Mouse (Mus musculus): ENCODE measurements around the gene Gfy. TPM values are rescaled to one million over a fixed set of nuclear protein-coding genes. Genes with fewer than 3 reads are reported as not detected.
"Not testable (repeated sequence)": the region's sequence is repeated elsewhere in the genome, so short reads cannot be mapped to it uniquely, and the experiment has no call there.

Gfy gene
- total RNA-seq, 2 experiments from 2014 or later: not detected

GRCm38 (mm10) chr7:45167761-45168445, 11.5 kb downstream of the Gfy start:
- DNase-seq: no peak

GRCm38 (mm10) chr7:45166950-45167401, 12.4 kb downstream of the Gfy start:
- no peak for DNase-seq

- no peak for DNase-seq
Measured at GRCm38 (mm10) chr7:45165701-45166100, 13.7 kb downstream of the Gfy start.

GRCm38 (mm10) chr7:45164833-45165232, 14.5 kb downstream of the Gfy start:
- DNase-seq: peak in 1 of 2 experiments; percentile 38

- no peak for DNase-seq
Measured at GRCm38 (mm10) chr7:45163735-45164490, 15.5 kb downstream of the Gfy start, which contains the start of gene Slc17a7. Gene Slc17a7 (plus strand): TSS chr7:45163949.

- no peak for DNase-seq
Measured at GRCm38 (mm10) chr7:45162996-45163615, 16.3 kb downstream of the Gfy start.

- DNase-seq: no peak
Measured at GRCm38 (mm10) chr7:45162551-45162950, 16.8 kb downstream of the Gfy start.

GRCm38 (mm10) chr7:45161612-45162473, 17.5 kb downstream of the Gfy start:
- peak; percentile 89 to 95 for DNase-seq

- no peak for DNase-seq
Measured at GRCm38 (mm10) chr7:45160866-45161265, 18.5 kb downstream of the Gfy start.

- DNase-seq: no peak
Measured at GRCm38 (mm10) chr7:45160316-45160800, 19.0 kb downstream of the Gfy start.

- no peak for DNase-seq
Measured at GRCm38 (mm10) chr7:45158991-45159390, 20.4 kb downstream of the Gfy start.

- no peak for DNase-seq
Measured at GRCm38 (mm10) chr7:45157459-45157858, 21.9 kb downstream of the Gfy start.

GRCm38 (mm10) chr7:45156206-45156605, 23.2 kb downstream of the Gfy start:
- DNase-seq: no peak

GRCm38 (mm10) chr7:45155590-45155989, 23.8 kb downstream of the Gfy start:
- no peak for DNase-seq

GRCm38 (mm10) chr7:45154993-45155514, 24.3 kb downstream of the Gfy start:
- DNase-seq: peak in 1 of 2 experiments; percentile 47

GRCm38 (mm10) chr7:45154096-45154992, 25.0 kb downstream of the Gfy start, which contains the start of the genes Pih1d1 and Aldh16a1:
Gene Pih1d1 (plus strand): TSS chr7:45154303.
Gene Aldh16a1 (minus strand): TSS chr7:45154584.
- DNase-seq: peak; percentile 98

GRCm38 (mm10) chr7:45153586-45153985, 25.8 kb downstream of the Gfy start:
- no peak for DNase-seq

- not testable (repeated sequence) for DNase-seq
Measured at GRCm38 (mm10) chr7:45153052-45153451, 26.3 kb downstream of the Gfy start.

GRCm38 (mm10) chr7:45151303-45151702, 28.1 kb downstream of the Gfy start:
- DNase-seq: peak; percentile 63 to 76

- DNase-seq: no peak
Measured at GRCm38 (mm10) chr7:45150321-45150720, 29.0 kb downstream of the Gfy start.
